Mouse (Mus musculus) fat pad, adult 2 months (tissue): ENCODE data around the gene Fanca.
A peak's percentile ranks its signal among the peaks of the same experiment; 100 is the strongest.
"Not testable (repeated sequence)": the region's sequence is repeated elsewhere in the genome, so short reads cannot be mapped to it uniquely, and the experiment has no call there.

Experiments used
- DNase-seq: peaks from one replicate; pipeline ENCODE4 v3.0.0-alpha.2; 2011; ENCODE audit warnings: low read depth, low spot score; ENCODE audit errors: extremely low read depth

Fanca gene

GRCm38 (mm10) chr8:123274447-123274846, 43.9 kb downstream of the Fanca start:
- no peak for DNase-seq

DNA sequence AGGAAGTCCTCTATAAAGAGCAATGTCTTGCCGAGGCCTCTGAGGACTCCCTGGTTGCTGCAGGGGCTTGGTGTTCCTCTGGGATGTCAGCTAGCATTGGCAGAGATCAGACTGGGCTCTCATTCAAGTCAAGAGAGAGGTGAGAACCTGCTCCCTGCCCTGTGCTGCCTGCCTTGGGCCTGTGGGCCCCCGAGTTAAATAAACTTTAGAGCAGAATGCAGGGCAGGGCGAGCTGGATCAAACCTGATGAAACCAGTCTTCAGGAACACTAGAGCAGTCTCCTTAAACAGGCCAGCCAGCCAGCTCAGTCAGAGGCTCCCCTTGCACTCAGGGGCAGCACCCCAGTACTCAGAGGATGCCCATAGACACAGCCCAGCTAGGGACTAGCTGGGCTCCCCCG, 46.5 kb downstream of the Fanca start:
- DNase-seq = no peak

DNA sequence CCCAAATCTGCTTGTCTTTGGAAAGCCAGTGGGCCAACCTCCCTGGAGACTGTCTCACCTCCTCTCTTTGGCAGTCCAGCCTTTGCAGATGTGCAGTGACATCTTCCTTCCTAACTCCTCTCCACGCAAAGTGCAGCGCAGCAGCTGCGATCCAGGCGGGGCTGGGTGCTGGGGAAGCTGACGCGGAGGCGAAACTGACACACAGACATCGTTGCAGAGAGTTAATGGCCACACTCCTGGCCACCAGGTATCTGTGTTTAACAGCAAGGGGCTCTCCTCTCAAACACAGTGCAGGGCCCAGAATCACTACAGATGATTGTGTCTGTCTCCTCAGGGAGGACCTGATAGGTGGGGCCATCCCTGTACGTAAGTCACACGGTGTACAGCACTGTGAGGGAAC, 47.2 kb downstream of the Fanca start:
- DNase-seq = no peak

DNA sequence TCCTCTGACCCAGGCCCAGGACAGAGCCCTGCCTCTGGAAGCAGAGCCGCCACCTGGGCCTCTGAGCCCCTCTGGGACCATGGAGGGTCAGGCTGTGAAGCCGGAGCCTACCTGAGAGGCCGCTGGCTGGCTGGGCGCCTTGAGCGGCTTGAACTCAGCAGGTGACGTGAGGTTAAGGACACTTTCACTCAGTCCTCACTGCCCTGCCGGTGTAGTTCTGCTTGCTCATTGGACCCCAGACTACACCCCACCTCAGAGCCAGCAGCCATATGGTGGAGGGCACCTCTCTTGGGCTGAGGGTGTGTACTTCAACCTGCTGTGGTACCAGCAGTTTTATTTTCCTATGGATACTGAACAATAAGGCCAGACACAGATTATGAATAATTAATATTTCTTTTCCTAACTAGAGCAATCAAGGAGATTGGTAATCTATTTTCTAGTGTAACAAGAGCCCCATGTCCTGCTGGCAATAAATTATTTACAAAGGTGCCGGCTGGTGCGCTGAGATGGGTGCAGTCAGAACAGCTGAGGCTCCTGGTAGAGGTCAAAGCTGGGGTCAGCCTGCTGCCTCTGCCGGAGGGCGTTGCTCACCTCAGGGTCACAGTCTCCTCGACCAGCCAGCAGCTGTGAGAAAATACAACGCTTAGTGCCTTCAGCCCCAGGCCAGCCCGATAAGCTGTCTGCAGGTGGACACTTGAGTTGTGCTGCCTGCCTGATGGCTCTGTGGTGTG, 50.3 kb downstream of the Fanca start:
- DNase-seq = no peak

- not testable (repeated sequence) for DNase-seq
These were observed 60.8 kb downstream of the Fanca start for GRCm38 (mm10) chr8:123257593-123257992.

GRCm38 (mm10) chr8:123257114-123257513, 61.3 kb downstream of the Fanca start:
- no peak for DNase-seq

GRCm38 (mm10) chr8:123255170-123255569, 63.2 kb downstream of the Fanca start:
- DNase-seq = no peak

DNA sequence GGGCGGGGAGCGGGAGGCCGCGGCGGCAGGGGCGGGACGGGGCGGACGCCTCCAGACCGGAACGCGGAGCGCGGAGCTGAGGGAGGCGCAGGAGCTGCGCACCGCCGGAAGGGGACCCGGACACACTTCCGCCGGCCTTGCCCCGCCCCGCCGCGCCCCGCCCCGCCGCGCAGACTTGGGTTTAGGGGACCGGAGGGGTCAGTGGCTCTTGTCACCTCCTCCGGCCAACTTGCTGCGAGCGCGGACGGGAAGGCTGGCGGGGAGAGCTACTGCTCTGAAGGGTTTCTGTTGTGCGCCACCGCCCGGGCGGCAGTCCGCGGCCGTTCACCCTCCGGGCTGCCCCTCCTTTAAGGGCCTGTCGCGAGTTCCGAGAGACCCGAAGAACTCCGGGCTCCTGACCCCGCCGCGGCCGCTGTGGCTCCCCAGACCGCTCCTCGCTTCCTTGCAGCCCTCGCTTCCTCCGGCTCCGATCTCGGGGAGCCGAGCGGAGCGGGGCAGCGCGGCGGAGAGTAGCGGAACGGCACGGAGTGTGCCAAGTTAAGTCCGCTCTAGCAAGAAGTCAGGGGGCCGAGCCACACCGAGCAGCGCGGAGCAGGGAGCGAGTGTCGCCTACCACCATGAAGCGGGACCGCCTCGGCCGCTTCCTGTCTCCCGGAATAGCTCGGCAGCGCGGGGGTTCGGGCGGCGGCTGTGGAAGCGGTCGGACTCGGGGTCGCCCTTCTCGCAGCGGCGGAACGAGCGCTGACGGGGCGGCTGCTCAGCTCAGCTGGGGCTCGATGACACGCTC, 64.1 kb downstream of the Fanca start, which contains the start of the genes Zfp276 and Vps9d1:
Gene Zfp276 (plus strand): TSS at position 97 of the 787 bp plus-strand sequence.
Gene Vps9d1 (minus strand): TSS at position 250 of the 787 bp plus-strand sequence.
- no peak for DNase-seq

DNA sequence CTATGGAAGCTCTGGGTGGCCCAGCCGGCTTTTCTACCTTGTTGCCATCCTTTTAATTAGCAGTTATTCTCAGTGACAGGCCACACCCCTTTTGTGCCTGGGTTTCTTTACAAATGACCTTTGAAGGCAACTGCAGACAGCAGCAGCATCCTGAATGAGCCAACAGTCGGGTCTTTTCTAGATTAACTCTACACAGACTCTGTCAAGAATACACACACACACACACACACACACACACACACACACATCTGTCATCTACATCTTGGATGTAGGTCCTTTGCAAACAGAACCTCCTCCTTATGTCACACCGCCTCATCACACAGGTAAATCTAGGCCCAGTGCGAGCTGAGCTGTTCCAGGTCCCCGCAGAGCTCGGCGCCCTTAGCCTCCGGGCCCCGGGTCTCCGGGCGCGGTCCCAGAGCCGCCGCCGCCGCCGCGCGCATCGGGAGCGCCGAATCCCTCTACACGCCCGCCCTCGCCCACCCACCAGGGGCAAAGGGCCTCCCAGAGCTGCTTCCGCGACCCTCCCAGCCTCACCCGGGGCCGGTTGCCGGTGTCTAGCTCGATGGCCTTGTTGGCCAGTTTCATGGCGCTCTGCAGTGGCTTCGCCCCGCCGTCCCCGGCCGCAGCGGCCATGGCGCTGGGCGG, 64.8 kb downstream of the Fanca start:
- DNase-seq = no peak

DNA sequence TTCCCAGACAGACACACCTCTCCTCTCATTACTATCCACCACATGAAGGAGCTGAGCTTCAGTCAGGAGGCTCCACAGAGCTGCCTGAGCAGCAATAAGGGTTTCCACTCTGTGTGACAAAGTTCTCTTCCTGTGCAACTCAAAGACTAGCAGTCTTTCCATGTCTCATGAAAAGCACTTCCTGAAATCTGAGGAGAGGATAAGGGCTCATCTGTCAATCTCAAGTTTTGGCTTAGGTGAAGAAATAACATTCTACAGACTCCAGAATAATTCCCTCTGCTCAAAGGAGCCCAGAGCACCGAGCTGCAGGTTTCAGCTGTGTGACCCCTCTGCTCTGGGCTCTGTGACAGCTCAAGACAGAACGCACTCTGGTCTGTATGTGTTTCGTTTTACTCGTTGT, 65.5 kb downstream of the Fanca start:
- no peak for DNase-seq

GRCm38 (mm10) chr8:123250940-123251339, 67.4 kb downstream of the Fanca start:
- DNase-seq = no peak

GRCm38 (mm10) chr8:123248596-123248995, 69.8 kb downstream of the Fanca start:
- no peak for DNase-seq

DNA sequence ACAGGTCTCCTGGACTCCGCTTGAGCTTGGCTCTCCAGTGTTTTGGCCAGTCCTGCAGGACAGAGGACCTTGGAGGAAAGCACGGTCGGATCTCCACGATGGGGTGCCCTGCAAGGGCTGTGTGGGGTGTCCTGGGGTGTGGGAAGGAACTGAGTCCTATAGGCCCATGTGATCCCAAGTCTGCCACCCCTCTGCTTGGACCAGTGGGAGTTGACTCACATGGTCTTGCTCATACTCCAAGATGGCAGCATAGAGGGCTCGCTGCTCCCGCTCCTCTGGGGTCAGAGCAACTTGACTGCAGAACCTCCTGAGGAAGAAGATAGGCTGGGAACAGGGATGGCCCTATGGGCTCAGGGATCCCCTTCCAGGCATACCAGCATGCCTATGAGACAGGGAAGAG, 70.6 kb downstream of the Fanca start:
- no peak for DNase-seq

- DNase-seq = no peak
These were observed 72.8 kb downstream of the Fanca start for GRCm38 (mm10) chr8:123245543-123245942.

DNA sequence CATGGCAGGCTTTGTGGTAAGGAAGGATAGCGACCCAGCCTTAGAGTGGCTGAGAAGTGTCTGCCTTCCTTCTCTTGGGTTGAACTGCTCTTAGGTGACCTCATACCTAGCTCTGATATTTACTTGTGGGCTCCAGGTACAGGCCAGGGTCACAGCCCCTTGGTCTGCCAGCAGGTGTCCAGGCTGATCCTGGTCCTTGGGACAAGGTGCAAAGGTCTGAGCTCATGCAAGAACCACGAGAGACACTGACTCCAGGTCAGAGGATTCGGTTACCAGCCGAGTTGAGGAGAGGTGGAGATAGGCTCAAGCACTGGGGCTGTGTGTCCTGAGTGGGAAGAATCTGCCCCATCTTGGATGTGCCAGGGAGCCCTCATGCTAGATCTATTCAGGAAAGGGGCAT, 74.0 kb downstream of the Fanca start:
- DNase-seq = no peak

DNA sequence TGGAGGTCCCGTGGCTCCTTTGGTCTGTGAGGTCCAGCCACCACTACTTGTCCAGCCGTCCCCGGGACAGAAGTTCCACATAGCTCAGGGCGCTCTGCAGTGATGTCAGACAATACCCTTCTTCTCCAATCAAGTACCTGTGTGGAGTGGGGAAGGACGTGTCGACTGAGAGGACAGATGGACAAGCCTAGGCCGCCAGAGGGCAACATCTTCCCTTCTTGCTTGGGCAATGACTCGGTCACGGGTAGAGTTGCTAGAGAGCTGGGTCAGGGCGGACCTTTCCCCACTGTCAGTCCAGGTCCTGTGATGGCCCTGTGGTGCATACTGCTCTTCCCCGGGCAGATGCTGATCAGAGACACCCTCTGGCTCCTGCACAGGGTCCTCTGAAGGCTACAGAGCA, 75.3 kb downstream of the Fanca start:
- DNase-seq = no peak

DNA sequence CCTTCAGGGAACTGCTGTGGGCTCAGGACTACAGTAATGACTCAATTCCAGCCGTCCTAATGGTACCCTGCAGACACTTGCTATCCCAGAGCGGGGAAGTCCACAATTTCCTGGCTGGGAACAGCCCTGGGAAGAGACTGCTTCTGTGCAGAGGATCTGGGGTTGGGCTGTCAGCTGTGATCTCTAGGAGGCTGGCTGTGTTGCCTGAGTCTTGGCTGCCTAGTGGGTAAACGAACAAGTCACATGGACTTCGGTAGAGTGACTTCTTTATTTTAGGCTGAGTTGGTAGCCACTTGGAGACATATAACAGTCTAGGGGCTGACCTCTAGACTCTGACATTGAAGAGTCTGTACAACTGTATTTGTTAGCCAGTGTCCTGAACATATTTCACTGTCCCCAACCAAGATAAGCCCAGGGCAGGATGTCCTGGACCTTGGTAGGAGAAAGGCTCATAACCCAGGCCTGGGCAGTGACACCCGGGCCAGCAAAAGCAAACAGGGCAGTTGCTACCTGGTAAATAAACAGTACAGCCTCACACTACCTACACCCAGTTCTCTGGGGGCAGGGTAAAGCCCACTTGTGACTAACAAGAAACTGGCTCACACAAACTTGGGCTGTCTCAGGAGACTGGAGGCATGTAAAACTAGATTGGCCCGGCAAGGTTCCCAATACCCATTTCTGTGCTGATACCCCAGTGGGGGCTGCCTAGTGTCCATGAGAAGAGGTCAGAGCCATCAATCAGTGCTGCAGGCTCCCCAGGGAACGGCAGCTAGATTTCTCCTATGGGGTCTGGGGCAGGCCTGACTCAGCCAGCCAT, 76.1 kb downstream of the Fanca start:
- DNase-seq = no peak

GRCm38 (mm10) chr8:123239398-123239797, 79.0 kb downstream of the Fanca start:
- no peak for DNase-seq

GRCm38 (mm10) chr8:123235520-123236497, 82.6 kb downstream of the Fanca start, which contains the start of gene Spata2l:
Gene Spata2l (minus strand): TSS chr8:123236233.
- DNase-seq = peak; percentile 84
